Mouse (Mus musculus) lung, adult 2 months (tissue): ENCODE data around the gene Erc2. TPM values are rescaled to one million over a fixed set of nuclear protein-coding genes. Genes with fewer than 3 reads are reported as not detected.

Experiments
- DNase-seq: peaks from one replicate; pipeline ENCODE4 v3.0.0; 2022
- H3K4me1 ChIP-seq: fragments of 200-500 bp; 2 replicates; pipeline ENCODE4 v1.6.1; 2011; ENCODE audit warnings: low read length; ENCODE audit not compliant: control insufficient read depth, insufficient read depth
- H3K4me3 ChIP-seq: fragments of 200-500 bp; replicated peaks from 2 replicates; pipeline ENCODE3; 2011; ENCODE audit warnings: low read depth, mild to moderate bottlenecking, control low read depth, low read length; ENCODE audit errors: extremely low read depth
- CTCF ChIP-seq: fragments of 200-500 bp; IDR thresholded peaks from 2 replicates; pipeline ENCODE4 v1.5.1; 2011; ENCODE audit warnings: mild to moderate bottlenecking, low read length, control low read depth; ENCODE audit not compliant: insufficient read depth
- POLR2A ChIP-seq: fragments of 200-500 bp; IDR thresholded peaks from 2 replicates; pipeline ENCODE4 v1.6.1; 2011; ENCODE audit warnings: low read depth, mild to moderate bottlenecking, control low read depth, low read length, borderline replicate concordance; ENCODE audit errors: extremely low read depth
- WGBS: fragments of 180-500 bp; shearing (Covaris S2); methylation state at CpG from one replicate; pipeline ENCODE4 v1.1.7; 2018; 5-methylcytosine and 5-hydroxymethylcytosine counted together
- polyA plus RNA-seq: library from polyadenylated mRNA; depleted of rRNA; stranded (reverse); fragments of >200 nt; gene quantifications from 2 replicates; pipeline ENCODE4 v1.2.3, GENCODE M21; 2012

Gene Erc2
- polyA plus RNA-seq, 1 experiment: 1.3 TPM

GRCm38 (mm10) chr14:27622923-27623219, 643 bp downstream of the Erc2 start:
- H3K4me3 ChIP-seq: no peak overlapping the region
- no peaks in the 10 kb centered on the region for H3K4me1 ChIP-seq
- 9% methylated on average over 6 of the region's 6 CpGs for WGBS
- no peak for DNase-seq
- TF ChIP-seq CTCF: no peak

DNA sequence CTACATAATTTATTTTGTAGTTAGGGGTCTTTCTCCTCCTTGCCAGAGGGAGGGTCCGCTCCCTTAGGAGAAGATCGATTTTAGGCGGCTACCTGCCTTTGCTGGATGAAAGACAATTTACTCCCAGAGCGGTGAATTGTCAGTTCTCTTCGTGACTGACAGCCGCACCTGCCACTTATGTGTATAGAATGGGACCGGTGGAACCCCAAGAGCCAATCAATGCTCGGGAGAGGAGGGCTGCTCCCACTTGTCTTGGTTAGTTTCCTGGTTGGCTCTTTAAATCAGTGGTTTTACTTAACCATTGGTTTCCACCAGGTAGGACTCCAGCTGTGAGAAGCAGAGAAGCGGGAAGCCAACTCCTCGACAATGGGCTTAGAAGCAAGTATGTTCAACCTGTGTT, 1.1 kb downstream of the Erc2 start:
- 7% methylated on average over 10 of the region's 10 CpGs for WGBS
- TF ChIP-seq POLR2A: no peak
- no peak for TF ChIP-seq CTCF
- no peak overlapping the region for H3K4me3 ChIP-seq
- peak; percentile 54 for DNase-seq
- H3K4me1 ChIP-seq: no peaks in the 10 kb centered on the region

GRCm38 (mm10) chr14:27628701-27629100, 6.5 kb downstream of the Erc2 start:
- TF ChIP-seq POLR2A (no peak), CTCF (no peak)
- H3K4me1 ChIP-seq: no peaks in the 10 kb centered on the region
- H3K4me3 ChIP-seq: no peak overlapping the region
- WGBS: 60% methylated on average over 10 of the region's 10 CpGs
- no peak for DNase-seq

DNA sequence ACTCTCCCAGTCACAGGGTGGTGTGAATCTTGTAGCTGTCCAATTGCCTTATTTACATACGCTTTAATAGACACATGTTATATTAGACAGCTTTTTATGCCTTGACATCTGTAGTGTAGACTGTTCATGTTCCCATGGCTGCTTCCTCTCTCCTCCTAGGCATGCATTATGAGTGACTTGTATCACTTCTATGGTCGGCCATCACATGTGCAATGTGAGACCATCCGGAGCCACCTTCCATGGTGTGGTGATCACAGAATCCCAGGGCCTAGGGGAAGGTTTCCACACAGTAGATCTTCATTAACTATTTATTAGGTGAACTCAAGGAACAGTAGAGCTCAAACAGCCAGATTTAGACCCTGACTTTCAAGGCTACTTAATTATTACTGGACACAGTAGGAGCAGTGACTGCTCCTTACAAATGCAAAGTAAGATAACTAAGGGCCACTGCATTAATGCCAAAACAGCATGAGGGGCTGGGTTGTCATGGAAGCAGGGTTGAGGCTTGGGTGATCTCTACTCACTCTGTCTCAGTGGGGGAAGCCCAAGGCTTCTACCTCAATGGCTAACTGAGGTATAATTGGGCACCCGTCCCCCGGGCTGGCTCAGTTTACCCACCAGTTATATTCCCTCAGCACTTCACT, 7.3 kb downstream of the Erc2 start:
- DNase-seq: no peak
- 80% methylated on average over 5 of the region's 5 CpGs for WGBS
- H3K4me3 ChIP-seq: no peak overlapping the region

DNA sequence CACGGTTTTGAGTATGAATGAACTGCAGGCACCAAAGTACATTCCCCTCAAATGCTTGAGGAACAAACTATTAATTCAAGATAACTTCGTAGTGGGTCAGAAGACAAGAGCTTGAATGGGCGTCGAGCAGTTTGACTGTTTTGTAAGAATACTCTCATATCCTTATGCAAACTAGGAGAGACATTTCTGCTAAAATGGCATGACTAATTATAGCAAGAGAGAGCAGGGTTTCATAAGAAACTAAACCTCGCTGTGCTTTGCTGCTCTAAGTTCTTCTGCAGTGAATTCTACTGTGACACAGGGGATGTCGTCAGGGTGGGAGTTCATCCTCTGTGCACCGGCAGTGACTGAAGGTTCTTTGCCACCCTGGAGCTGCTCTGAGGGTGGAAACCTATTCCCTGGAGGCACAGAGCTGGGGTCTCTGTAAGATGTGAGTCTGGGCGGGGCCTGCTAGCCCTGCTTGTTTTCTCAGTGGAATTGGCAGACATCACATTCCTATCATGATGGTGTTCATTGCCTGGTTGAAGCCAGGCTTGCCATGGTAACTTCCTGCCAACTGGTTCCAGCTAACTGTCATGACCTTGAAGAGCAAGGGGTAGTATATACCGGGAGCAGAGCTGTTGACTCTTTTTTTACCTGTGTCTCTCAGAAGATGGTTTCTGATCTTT, 8.9 kb downstream of the Erc2 start:
- TF ChIP-seq POLR2A (no peak), CTCF (no peak)
- DNase-seq: no peak
- H3K4me3 ChIP-seq: no peak overlapping the region
- WGBS: 72% methylated on average over 9 of the region's 9 CpGs
- no peaks in the 10 kb centered on the region for H3K4me1 ChIP-seq

More for the DNA sequence above, 7.3 kb downstream of the Erc2 start:
- TF ChIP-seq POLR2A (no peak), CTCF (no peak)
- no peaks in the 10 kb centered on the region for H3K4me1 ChIP-seq

DNA sequence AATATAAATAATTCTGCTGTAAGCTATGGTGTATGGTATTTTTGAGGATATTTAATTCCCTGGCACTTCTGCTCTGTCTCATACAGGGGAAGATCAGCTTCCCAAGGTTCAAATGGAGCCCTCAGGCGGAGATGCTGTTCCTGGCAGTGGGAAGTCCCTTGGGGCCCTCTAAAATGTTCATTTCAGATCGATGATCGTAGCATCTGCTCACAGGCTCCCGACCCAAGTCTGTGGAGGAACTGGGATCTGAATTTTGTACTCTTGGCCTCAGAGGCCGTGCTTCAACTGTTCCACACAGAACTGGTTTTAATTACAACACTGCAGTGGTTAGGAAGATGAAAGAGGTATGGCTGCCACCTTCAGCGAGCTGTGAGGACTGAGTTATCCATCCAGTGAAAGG, 12.5 kb downstream of the Erc2 start:
- H3K4me3 ChIP-seq: no peak overlapping the region
- TF ChIP-seq CTCF (no peak), POLR2A (no peak)
- H3K4me1 ChIP-seq: no peaks in the 10 kb centered on the region
- no peak for DNase-seq
- 74% methylated on average over 6 of the region's 6 CpGs for WGBS

GRCm38 (mm10) chr14:27636556-27636955, 14.3 kb downstream of the Erc2 start:
- TF ChIP-seq CTCF (no peak), POLR2A (no peak)
- H3K4me1 ChIP-seq: no peaks in the 10 kb centered on the region
- DNase-seq: no peak
- no peak overlapping the region for H3K4me3 ChIP-seq
- 85% methylated on average over 2 of the region's 2 CpGs for WGBS

DNA sequence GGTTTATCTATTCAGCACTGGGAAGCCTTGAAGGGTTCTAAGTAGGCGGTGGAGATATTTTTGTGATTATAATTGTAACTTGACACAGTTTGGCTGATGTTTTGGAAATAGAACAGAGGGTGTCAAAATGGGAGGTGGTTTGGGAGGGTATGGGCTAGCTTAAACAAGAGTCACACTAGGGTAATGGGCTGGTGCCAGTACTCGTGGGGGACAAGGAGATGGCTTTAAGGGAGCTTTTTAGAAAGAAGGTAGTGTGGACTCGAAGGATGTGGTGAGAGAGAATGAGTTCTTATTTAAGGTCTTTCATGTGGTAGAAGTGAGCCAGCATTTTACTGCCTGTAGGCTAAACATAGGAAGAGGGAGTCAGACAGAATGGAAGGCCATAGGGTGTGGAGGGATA, 19.2 kb downstream of the Erc2 start:
- TF ChIP-seq CTCF (no peak), POLR2A (no peak)
- WGBS: 67% methylated on average over 3 of the region's 3 CpGs
- Histone ChIP-seq H3K4me3 (no peak overlapping the region), H3K4me1 (no peaks in the 10 kb centered on the region)
- no peak for DNase-seq

DNA sequence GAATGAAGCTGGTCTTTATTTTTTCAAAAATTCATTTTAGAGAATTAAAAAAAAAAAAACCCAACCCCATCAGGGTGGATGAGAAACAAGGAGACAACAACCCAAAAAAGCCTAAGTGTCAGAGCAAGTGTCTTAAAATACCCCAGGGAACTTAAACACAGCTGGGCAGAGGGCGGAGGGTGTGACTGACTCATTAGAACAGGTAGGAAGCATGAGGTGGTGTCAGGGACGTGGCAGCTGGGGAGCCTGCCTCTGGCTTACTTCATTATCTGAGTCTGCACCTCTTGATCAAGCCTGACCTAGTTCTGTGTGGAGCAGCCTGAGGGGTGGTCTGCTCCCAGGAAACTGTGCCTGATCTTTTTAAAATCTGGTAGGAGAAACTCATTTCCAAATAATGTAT, 20.8 kb downstream of the Erc2 start:
- TF ChIP-seq CTCF (no peak), POLR2A (no peak)
- WGBS: 49% methylated on average over 2 of the region's 2 CpGs
- no peak overlapping the region for H3K4me3 ChIP-seq
- no peaks in the 10 kb centered on the region for H3K4me1 ChIP-seq
- DNase-seq: no peak

- H3K4me3 ChIP-seq: no peak overlapping the region
- DNase-seq: no peak
- H3K4me1 ChIP-seq: no peaks in the 10 kb centered on the region
- TF ChIP-seq POLR2A: no peak
- no peak for TF ChIP-seq CTCF
- 20% methylated on average over 11 of the region's 11 CpGs for WGBS
These were observed 32.4 kb downstream of the Erc2 start for GRCm38 (mm10) chr14:27654670-27655069.
